Mouse (Mus musculus) layer of hippocampus, postnatal 14 days (tissue): ENCODE data around the gene Upk3b. TPM values are rescaled to one million over a fixed set of nuclear protein-coding genes. Genes with fewer than 3 reads are reported as not detected.
"Not testable (repeated sequence)": the region's sequence is repeated elsewhere in the genome, so short reads cannot be mapped to it uniquely, and the experiment has no call there.

Experiments used
- DNase-seq, 2 experiments: peaks; one replicate each; pipeline ENCODE4 v3.0.0; 2021 to 2022; ENCODE audit warnings: low spot score in 2 of 2, mixed read lengths in 1 of 2
- total RNA-seq, 2 experiments: library from RNA; stranded (reverse); gene quantifications; 2 replicates each; pipeline ENCODE4 v1.2.3; 2021

The Upk3b gene
- total RNA-seq, 2 experiments from 2014 or later, result not detected

- no peak for DNase-seq
These were observed 3.4 kb upstream of the Upk3b start for GRCm38 (mm10) chr5:136034868-136035267.

- DNase-seq, result no peak
These were observed 3.0 kb upstream of the Upk3b start for GRCm38 (mm10) chr5:136035285-136035684.

GRCm38 (mm10) chr5:136036667-136037066 lies 1.6 kb upstream of the Upk3b start:
- no peak for DNase-seq

DNA sequence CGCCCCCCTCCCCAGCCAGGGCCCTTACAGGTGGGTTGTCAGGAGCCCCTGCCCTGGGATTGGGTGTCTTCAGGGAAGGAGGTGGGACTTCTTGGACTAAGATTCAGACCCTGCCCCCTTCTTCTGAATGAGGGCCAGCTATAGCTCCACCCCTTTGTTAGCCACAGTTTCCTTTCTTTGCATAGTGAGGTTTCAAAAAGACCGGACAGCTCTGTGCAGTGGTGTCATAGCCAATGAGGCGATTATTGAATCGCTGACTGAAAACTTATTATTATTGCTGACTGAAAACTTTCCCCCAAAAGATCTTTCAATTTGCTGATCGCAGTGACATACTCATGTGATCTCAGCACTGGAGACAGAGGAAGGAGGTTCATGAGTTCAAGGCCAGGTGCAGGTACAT lies 1.9 kb downstream of the Upk3b start:
- no peak for DNase-seq

- DNase-seq, result no peak
These were observed 3.0 kb downstream of the Upk3b start for GRCm38 (mm10) chr5:136041260-136041659.

DNA sequence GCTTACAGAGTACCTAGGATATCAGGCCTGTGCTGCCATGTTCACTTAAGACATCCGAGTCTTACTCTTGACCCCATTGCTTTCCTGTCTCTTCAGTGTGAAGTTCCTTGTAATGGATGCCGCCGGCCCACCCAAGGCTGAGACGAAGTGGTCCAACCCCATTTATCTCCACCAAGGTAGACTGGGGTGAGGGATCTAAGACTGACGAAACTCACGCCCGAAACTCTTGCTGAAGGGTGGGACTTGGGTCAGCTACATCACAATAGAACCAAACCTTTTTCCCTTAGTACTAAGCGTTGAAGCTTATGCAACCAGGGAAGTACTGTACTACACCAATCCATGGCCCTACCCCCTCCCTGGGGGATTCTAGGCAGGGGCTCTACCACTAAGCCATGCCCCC lies 3.4 kb downstream of the Upk3b start:
- DNase-seq, result no peak

DNA sequence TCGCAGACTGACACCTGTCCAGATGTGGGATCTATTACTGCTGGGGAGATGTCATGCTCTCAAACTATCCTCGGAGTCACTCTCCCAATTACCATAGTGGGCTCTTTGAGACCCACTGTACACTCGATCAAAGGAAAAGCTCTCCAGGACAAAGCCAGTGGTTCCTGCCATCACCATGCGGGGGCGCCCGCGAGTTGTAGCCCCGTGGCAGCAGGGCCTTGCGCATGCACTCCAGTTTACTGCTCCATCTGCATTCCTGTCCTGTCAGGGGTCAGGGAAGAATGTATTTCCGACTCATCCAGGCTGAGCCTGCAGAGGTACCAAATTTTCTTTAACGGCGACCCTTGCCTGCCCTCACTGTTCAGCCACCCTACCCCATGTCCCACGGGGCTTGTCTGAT lies 6.6 kb downstream of the Upk3b start:
- DNase-seq, result peak in 1 of 2 experiments; percentile 15

GRCm38 (mm10) chr5:136045408-136045807 lies 7.1 kb downstream of the Upk3b start:
- DNase-seq, result no peak

DNA sequence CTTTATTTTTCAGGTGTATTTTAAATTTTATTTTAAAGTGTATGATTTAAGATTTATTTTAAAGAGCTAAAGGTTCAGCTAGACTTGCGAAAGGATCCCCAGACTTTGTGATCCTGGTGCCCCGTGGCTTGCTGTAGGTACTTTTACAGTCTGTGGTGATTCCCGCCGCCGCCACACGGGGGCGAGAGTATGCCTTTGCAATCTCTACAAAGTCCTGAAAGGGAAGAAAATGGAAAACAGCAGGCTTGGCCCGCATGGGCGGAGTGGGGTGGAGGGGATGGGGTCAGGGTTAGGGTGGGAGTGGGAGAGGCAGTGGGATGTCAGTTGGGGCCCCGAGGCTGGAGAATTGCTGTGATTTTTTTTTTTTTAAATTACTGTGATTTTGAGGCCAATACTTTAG lies 7.7 kb downstream of the Upk3b start:
- DNase-seq, result peak; percentile 82 to 86

- not testable (repeated sequence) for DNase-seq
These were observed 10.2 kb downstream of the Upk3b start for GRCm38 (mm10) chr5:136048541-136048940.

DNA sequence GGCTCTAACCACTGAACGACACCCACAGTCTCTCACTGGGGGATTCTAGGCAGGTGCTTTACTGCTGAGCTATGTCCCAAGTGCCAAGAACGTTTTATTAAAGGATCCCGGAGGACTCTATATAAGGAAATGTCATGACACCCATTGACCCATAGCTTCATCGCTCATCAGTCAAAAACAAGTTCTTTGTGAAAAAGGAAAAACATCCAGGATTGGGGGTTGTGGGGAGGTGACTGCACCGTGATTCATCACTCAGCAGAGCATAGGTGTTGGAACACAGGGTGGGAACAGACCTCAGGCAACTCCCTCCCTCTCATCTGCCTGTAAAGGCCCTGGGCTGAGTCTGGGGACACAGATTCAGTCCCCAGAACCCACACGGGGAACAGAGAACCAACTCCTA lies 11.6 kb downstream of the Upk3b start:
- no peak for DNase-seq

DNA sequence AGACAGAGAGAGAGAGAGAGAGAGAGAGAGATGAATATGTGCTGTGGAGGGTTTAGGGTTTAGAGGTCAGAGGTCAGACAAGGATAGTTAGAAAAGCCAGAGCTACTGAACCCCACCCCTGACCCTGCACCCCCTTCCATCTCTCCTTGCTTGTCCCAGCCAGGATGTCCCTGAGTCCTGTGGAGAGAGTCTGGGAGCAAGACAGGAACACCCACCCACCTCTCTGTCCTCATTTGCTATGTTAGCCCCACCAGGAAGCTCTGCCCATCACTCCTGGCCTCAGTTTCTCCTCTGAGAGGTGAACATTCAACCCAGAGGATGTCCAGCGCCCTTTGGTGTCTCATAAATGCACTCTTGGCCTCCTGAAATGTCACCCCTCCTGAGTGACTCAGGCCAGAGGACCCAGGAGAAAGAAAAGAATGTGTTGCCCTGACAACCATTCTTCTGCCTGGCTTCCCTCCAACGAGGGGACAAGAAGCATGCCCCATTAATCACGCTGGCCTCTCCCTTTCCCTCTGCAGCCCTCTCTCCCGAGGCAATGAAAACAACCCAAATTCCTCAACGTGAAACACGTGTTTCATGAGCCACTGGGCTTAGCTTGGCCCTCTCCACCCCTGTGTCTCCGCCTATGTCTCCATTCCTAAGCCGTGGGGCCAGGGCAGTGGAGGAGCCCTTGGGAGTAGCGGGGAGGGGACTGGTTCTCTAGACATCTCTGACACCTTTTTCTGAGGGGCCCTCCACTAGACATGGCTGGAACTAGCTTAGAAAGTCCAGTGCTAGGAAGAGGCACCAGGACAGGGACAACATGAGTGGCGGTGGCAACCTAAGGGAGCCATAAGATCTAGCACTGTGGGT lies 13.2 kb downstream of the Upk3b start:
- no peak for DNase-seq

- DNase-seq, result no peak
These were observed 14.8 kb downstream of the Upk3b start for GRCm38 (mm10) chr5:136052861-136053655.

- DNase-seq, result no peak
These were observed 16.2 kb downstream of the Upk3b start, which contains the start of gene Upk3bl for GRCm38 (mm10) chr5:136054301-136055077. Gene Upk3bl (plus strand): TSS chr5:136054492.

- DNase-seq, result no peak
These were observed 17.8 kb downstream of the Upk3b start for GRCm38 (mm10) chr5:136056062-136056461.

- DNase-seq, result no peak
These were observed 18.8 kb downstream of the Upk3b start for GRCm38 (mm10) chr5:136057085-136057484.

- DNase-seq, result peak; percentile 77 to 80
These were observed 23.3 kb downstream of the Upk3b start for GRCm38 (mm10) chr5:136061567-136061966.

GRCm38 (mm10) chr5:136063920-136064319 lies 25.6 kb downstream of the Upk3b start:
- no peak for DNase-seq

DNA sequence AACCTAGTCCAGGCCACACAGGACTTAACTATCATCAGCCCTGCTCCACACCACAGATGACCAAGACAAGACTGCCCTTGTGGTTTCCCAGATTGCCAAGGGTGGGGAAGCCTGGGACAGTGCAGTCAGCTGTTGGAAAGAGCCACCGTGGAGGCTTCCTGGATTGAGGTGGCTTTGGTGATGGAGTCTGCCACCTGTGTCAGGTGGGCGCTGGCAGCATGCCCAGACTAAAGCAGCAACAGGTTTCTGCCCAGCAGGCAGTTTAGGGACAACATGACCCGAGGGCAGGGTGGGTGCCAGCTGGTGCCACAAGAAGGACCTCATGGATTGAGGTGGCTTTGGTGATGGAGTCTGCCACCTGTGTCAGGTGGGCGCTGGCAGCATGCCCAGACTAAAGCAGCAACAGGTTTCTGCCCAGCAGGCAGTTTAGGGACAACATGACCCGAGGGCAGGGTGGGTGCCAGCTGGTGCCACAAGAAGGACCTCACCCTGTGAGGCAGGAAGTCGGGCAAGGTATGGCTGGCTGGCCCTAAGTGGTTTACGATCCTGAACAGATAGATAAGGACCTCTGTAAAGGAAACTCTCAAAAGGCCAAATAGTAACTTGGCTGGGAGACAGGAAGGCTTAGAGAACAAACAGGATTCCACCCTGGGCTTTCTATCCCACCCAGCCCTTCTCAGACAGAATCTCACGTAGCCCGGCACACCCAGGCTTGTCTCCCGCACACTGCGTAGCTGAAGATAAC lies 28.3 kb downstream of the Upk3b start:
- DNase-seq, result not testable (repeated sequence)

- no peak for DNase-seq
These were observed 31.1 kb downstream of the Upk3b start for GRCm38 (mm10) chr5:136069411-136069810.

- no peak for DNase-seq
These were observed 34.8 kb downstream of the Upk3b start for GRCm38 (mm10) chr5:136073051-136073450.
